Mouse (Mus musculus) myocyte (in vitro differentiated cells): ENCODE results near the gene Ferd3l.

Experiments used
- CEBPB ChIP-seq: IDR thresholded peaks from 2 replicates; pipeline ENCODE4 v1.6.1; 2011; ENCODE audit warnings: mild to moderate bottlenecking, moderate library complexity; ENCODE audit not compliant: poor library complexity, insufficient read depth, severe bottlenecking
- E2F4 ChIP-seq: IDR thresholded peaks from one replicate; pipeline ENCODE4 v1.6.1; 2011; ENCODE audit warnings: mild to moderate bottlenecking, control low read depth, moderate library complexity; ENCODE audit not compliant: insufficient read depth
- MAX ChIP-seq: IDR thresholded peaks from one replicate; pipeline ENCODE4 v1.6.1; 2011; ENCODE audit warnings: low read depth, mild to moderate bottlenecking, control low read depth
- MYOG ChIP-seq, 3 experiments: IDR thresholded peaks; one replicate each; pipeline ENCODE4 v1.6.1; 2011; ENCODE audit warnings: control low read depth in 2 of 3, low read depth in 2 of 3, mild to moderate bottlenecking in 2 of 3; ENCODE audit not compliant: insufficient read length in 2 of 3, control insufficient read depth in 1 of 3, insufficient read depth in 1 of 3
- POLR2A ChIP-seq: IDR thresholded peaks from one replicate; pipeline ENCODE4 v1.6.1; 2011; ENCODE audit warnings: low read depth, mild to moderate bottlenecking, control low read depth, moderate library complexity; ENCODE audit not compliant: insufficient read length
- POLR2AphosphoS2 ChIP-seq: IDR thresholded peaks from one replicate; pipeline ENCODE4 v1.6.1; 2011; ENCODE audit warnings: low read depth, control low read depth; ENCODE audit not compliant: insufficient read length
- REST ChIP-seq: IDR thresholded peaks from one replicate; pipeline ENCODE4 v1.6.1; 2011; ENCODE audit warnings: mild to moderate bottlenecking, control low read depth, moderate library complexity; ENCODE audit not compliant: insufficient read depth, insufficient read length
- TCF12 ChIP-seq: IDR thresholded peaks from one replicate; pipeline ENCODE4 v1.6.1; 2011; ENCODE audit warnings: mild to moderate bottlenecking, control low read depth; ENCODE audit not compliant: poor library complexity, insufficient read depth, severe bottlenecking
- TCF3 ChIP-seq: IDR thresholded peaks from one replicate; pipeline ENCODE4 v1.6.1; 2011; ENCODE audit warnings: low read depth, control low read depth; ENCODE audit not compliant: insufficient read length
- USF1 ChIP-seq: IDR thresholded peaks from one replicate; pipeline ENCODE4 v1.6.1; 2011; ENCODE audit warnings: low read depth, mild to moderate bottlenecking, control low read depth, moderate library complexity

GRCm38 (mm10) chr12:33926751-33927150 lies 1.5 kb upstream of the Ferd3l start:
- no peak for TF ChIP-seq USF1
- no peak for TF ChIP-seq TCF3
- no peak for TF ChIP-seq POLR2A
- TF ChIP-seq REST: no peak
- no peak for TF ChIP-seq CEBPB
- no peak for TF ChIP-seq TCF12
- no peak for TF ChIP-seq POLR2AphosphoS2
- TF ChIP-seq E2F4: no peak
- TF ChIP-seq MYOG (IDR thresholded peaks at IDR 0.05; ENCODE audit: control insufficient read depth in 1 of 3, insufficient read depth in 1 of 3, insufficient read length in 2 of 3, low read depth in 2 of 3): no peak
- no peak for TF ChIP-seq MAX
